Mouse (Mus musculus) ES-E14 (cell line): ENCODE results near the gene Ankrd22. TPM values are rescaled to one million over a fixed set of nuclear protein-coding genes. Genes with fewer than 3 reads are reported as not detected.
A peak's percentile ranks its signal among the peaks of the same experiment; 100 is the strongest.

ENCODE experiments used
- DNase-seq: peaks from one replicate; pipeline ENCODE4 v3.0.0-alpha.2; 2013; ENCODE audit warnings: low read depth, low spot score
- H3K27ac ChIP-seq: 2 replicates; pipeline ENCODE4 v1.5.1; 2012; ENCODE audit warnings: low read depth, mild to moderate bottlenecking, low read length, moderate library complexity, mixed read lengths; ENCODE audit not compliant: poor library complexity, insufficient read depth, severe bottlenecking
- H3K36me3 ChIP-seq: 2 replicates; pipeline ENCODE4 v1.6.1; 2012; ENCODE audit warnings: mild to moderate bottlenecking, low read length, moderate library complexity, mixed read lengths; ENCODE audit not compliant: control insufficient read depth, poor library complexity, insufficient read depth, severe bottlenecking
- H3K4me1 ChIP-seq, 2 experiments: fragments of 150-350 bp in 1 of 2; sonication (generic) in 1 of 2; 2 replicates each; pipeline ENCODE4 v1.6.1; 2012; ENCODE audit warnings: low read length in 2 of 2, mild to moderate bottlenecking in 1 of 2, mixed read lengths in 1 of 2; ENCODE audit not compliant: control insufficient read depth in 2 of 2, insufficient read depth in 2 of 2, poor library complexity in 1 of 2
- H3K4me3 ChIP-seq, 2 experiments: fragments of 150-350 bp in 1 of 2; sonication (generic) in 1 of 2; 2 replicates each; pipeline ENCODE4 v1.5.1; 2012; ENCODE audit warnings: low read length in 2 of 2, low read depth in 1 of 2, mild to moderate bottlenecking in 1 of 2, mixed read lengths in 1 of 2; ENCODE audit not compliant: insufficient read depth in 1 of 2, poor library complexity in 1 of 2, severe bottlenecking in 1 of 2
- H3K9ac ChIP-seq: 2 replicates; pipeline ENCODE4 v1.6.1; 2012; ENCODE audit warnings: low read depth, mild to moderate bottlenecking, low read length, mixed read lengths; ENCODE audit not compliant: poor library complexity, insufficient read depth, severe bottlenecking
- H3K9me3 ChIP-seq: fragments of 150-350 bp; sonication (generic); 2 replicates; pipeline ENCODE4 v1.6.1; 2012; ENCODE audit warnings: low read depth, mild to moderate bottlenecking, low read length; ENCODE audit not compliant: control insufficient read depth, insufficient read depth
- CHD2 ChIP-seq: IDR thresholded peaks from 2 replicates; pipeline ENCODE4 v1.6.1; 2014; ENCODE audit warnings: mild to moderate bottlenecking, low read depth, low read length, inconsistent platforms
- HCFC1 ChIP-seq: IDR thresholded peaks from 2 replicates; pipeline ENCODE4 v1.6.1; 2012; ENCODE audit warnings: low read length, inconsistent platforms, borderline replicate concordance; ENCODE audit not compliant: insufficient read depth
- MAFK ChIP-seq: IDR thresholded peaks from 2 replicates; pipeline ENCODE4 v1.6.1; 2014; ENCODE audit warnings: mild to moderate bottlenecking, low read depth, low read length, inconsistent platforms; ENCODE audit not compliant: insufficient read depth
- ZC3H11A ChIP-seq: IDR thresholded peaks from 2 replicates; pipeline ENCODE4 v1.6.1; 2012; ENCODE audit warnings: low read depth, mild to moderate bottlenecking, inconsistent platforms, low read length, borderline replicate concordance
- ZNF384 ChIP-seq: IDR thresholded peaks from 2 replicates; pipeline ENCODE4 v1.6.1; 2012; ENCODE audit warnings: low read depth, low read length, inconsistent platforms
- in situ Hi-C, 2 experiments: fragments of 600-800 bp; cut with MboI; formaldehyde crosslinking; loops; one replicate each; pipeline ENCODE4 v1.15.1; 2025; ENCODE audit warnings: low sequenced_read_pairs in 2 of 2, inconsistent platforms in 1 of 2; ENCODE audit not compliant: unreplicated experiment in 2 of 2
- total RNA-seq: library from RNA; depleted of rRNA; stranded (reverse); fragments of 300-350 nt; gene quantifications from 2 replicates; pipeline ENCODE4 v1.2.3, GENCODE M21; 2012; rRNA removed

Ankrd22 gene
- total RNA-seq: 0.48 and 1.2 TPM in 2 replicates

- Histone ChIP-seq H3K9ac (no peak within 1 kb of the TSS), H3K27ac (no peak within 1 kb of the TSS), H3K4me3 (no peak within 1 kb of the TSS), H3K36me3 (no peaks in the 10 kb centered on the region), H3K9me3 (no peaks in the 10 kb centered on the region), H3K4me1 (no peaks in the 10 kb centered on the region)
- in situ Hi-C loops: no loop called here
- TF ChIP-seq ZC3H11A: no peak
- TF ChIP-seq ZNF384: no peak
- TF ChIP-seq HCFC1: no peak
- no peak for TF ChIP-seq MAFK
- TF ChIP-seq CHD2: no peak
- DNase-seq: no peak
These were observed at the start of gene Ankrd22 for GRCm38 (mm10) chr19:34165891-34166290. Gene Ankrd22, minus strand, starts transcription at chr19:34166053.

- no peak for TF ChIP-seq ZNF384
- TF ChIP-seq ZC3H11A: no peak
- no peak for TF ChIP-seq CHD2
- 0 out of 2 replicates have a peak, but pooled peaks have one; percentile 11 for TF ChIP-seq MAFK
- no peaks in the 10 kb centered on the region for H3K36me3 ChIP-seq
- H3K9me3 ChIP-seq: no peaks in the 10 kb centered on the region
- H3K27ac ChIP-seq: no peak overlapping the region
- no peak overlapping the region for H3K9ac ChIP-seq
- H3K4me1 ChIP-seq: peaks cover 2% of the 10 kb centered on the region in 2 experiments; a peak in 2 of 4 replicates
- no peak overlapping the region for H3K4me3 ChIP-seq
- in situ Hi-C loops: no loop called here
- no peak for DNase-seq
These were observed 48.3 kb upstream of the Ankrd22 start for GRCm38 (mm10) chr19:34214136-34214535.

- Histone ChIP-seq H3K9me3 (no peaks in the 10 kb centered on the region), H3K9ac (no peak overlapping the region), H3K27ac (no peak overlapping the region), H3K4me3 (no peak overlapping the region), H3K36me3 (no peaks in the 10 kb centered on the region), H3K4me1 (peaks cover 2% of the 10 kb centered on the region in 2 experiments; a peak in 2 of 4 replicates)
- in situ Hi-C loops: no loop called here
- TF ChIP-seq HCFC1 (no peak), ZC3H11A (no peak), MAFK (no peak), ZNF384 (no peak), CHD2 (no peak)
- DNase-seq: no peak
These were observed 47.4 kb upstream of the Ankrd22 start for GRCm38 (mm10) chr19:34213251-34213645.

GRCm38 (mm10) chr19:34212489-34213250 is 46.8 kb upstream of the Ankrd22 start:
- in situ Hi-C loops: no loop called here
- TF ChIP-seq ZC3H11A (no peak), ZNF384 (no peak), CHD2 (no peak), MAFK (no peak), HCFC1 (no peak)
- Histone ChIP-seq H3K4me1 (peaks cover 2% of the 10 kb centered on the region in 2 experiments; a peak in 2 of 4 replicates), H3K9ac (no peak overlapping the region), H3K9me3 (no peaks in the 10 kb centered on the region), H3K4me3 (no peak overlapping the region), H3K27ac (no peak overlapping the region), H3K36me3 (no peaks in the 10 kb centered on the region)
- no peak for DNase-seq
